ENCODE assay signal across 8 mouse cellular contexts in the genomic region with DNA sequence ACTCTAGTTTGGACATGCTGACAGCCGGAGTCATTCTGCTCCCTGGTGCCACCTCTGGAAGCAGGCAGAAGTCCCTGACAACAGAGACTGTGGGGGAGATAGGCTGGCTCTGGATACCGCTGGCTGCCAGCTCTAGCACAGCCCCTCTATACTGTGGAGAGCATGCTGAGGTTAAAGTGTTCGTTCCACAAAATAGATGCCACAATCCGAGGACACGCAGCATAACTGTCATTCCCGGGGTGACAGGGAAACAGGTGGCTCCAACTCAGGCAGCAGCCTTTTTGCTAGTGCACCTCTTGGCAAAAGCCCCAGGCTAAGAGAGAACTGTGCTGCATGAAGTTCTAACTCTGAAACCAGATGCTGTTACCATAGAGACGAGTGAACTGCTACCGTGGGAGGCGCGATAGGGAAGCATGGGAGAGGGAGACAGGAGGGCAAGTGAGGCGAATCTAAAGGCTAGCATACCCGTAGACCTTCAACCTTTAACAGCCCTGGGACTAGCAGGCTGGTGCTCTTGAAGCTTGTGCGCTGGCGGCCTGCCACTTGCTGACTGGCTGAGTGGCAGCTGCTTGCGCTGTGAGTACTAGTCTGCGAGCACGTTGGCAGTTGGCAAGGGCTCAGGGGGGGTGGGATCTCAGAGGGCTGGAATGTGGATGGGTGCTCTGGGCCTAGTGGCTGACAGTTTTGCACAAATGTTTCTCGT. TPM values are rescaled to one million over a fixed set of nuclear protein-coding genes. Genes with fewer than 3 reads are reported as not detected.
DNase-seq lines count a peak whose midpoint lies in the region; ATAC-seq and TF ChIP-seq lines count a peak whose summit lies in the region.

No protein-coding gene starts in this region.

- 0 out of 2 replicates have a peak, but pooled peaks have one; percentile 10 for TF ChIP-seq POLR2A in small intestine, adult 2 months (IDR thresholded peaks at IDR 0.05; ENCODE audit: low read depth, low read length)

- no peaks in the 10 kb centered on the region for H3K36me3 ChIP-seq in intestine, embryonic 16.5 days (ENCODE audit: control insufficient read depth, insufficient read depth, low read length)
- no peaks in the 10 kb centered on the region for H3K36me3 ChIP-seq in midbrain, embryonic 11.5 days (ENCODE audit: control insufficient read depth, insufficient read depth, low read length)
- H3K36me3 ChIP-seq in small intestine, adult 2 months (ENCODE audit: control insufficient read depth, insufficient read depth, low read length): no peaks in the 10 kb centered on the region

- ATAC-seq in intestine, embryonic 16.5 days: peak; percentile 49
- ATAC-seq in midbrain, embryonic 11.5 days (ENCODE audit: low FRiP score): peak; percentile 76

- peak; percentile 27 to 78 for DNase-seq in adrenal gland, adult (ENCODE audit: inconsistent age in 2 of 2, low spot score in 1 of 2)
- peak; percentile 57 for DNase-seq in embryo, embryonic 11 days
- DNase-seq in gastrocnemius, postnatal 36 days: peak; percentile 65 to 79
- DNase-seq in left cerebral cortex, adult 9 months (ENCODE audit: low spot score in 2 of 2): peak; percentile 70 to 79
- DNase-seq in midbrain, embryonic 11.5 days (ENCODE audit: low spot score, missing footprints): peak; percentile 87
- no peak for DNase-seq in thymus, postnatal 36 days

- no peak overlapping the region for H3K27ac ChIP-seq in intestine, embryonic 16.5 days (ENCODE audit: low read length)
- H3K27ac ChIP-seq in midbrain, embryonic 11.5 days (ENCODE audit: low read depth, low read length): no peak overlapping the region
- peak overlapping the region; percentile 13; the same call in 1 of the 2 replicates for H3K27ac ChIP-seq in small intestine, adult 2 months (ENCODE audit: insufficient read depth, low read depth, low read length)

- no peak overlapping the region for H3K4me3 ChIP-seq in intestine, embryonic 16.5 days (ENCODE audit: low read length)
- H3K4me3 ChIP-seq in midbrain, embryonic 11.5 days (ENCODE audit: low read depth, low read length): no peak overlapping the region
- H3K4me3 ChIP-seq in small intestine, adult 2 months (ENCODE audit: low read depth, low read length): peak overlapping the region; percentile 1; the same call in 1 of the 2 replicates

- no peaks in the 10 kb centered on the region for H3K27me3 ChIP-seq in intestine, embryonic 16.5 days (replicated peaks; ENCODE audit: control insufficient read depth, insufficient read depth, low read length)
- no peaks in the 10 kb centered on the region for H3K27me3 ChIP-seq in midbrain, embryonic 11.5 days (ENCODE audit: control insufficient read depth, insufficient read depth, low read length)
- no peaks in the 10 kb centered on the region for H3K27me3 ChIP-seq in small intestine, adult 2 months (ENCODE audit: control insufficient read depth, insufficient read depth, low read length)

- no peaks in the 10 kb centered on the region for H3K9me3 ChIP-seq in intestine, embryonic 16.5 days (ENCODE audit: control insufficient read depth, low read length)
- H3K9me3 ChIP-seq in midbrain, embryonic 11.5 days (ENCODE audit: control insufficient read depth, low read length): no peaks in the 10 kb centered on the region

- intact Hi-C loops in gastrocnemius, postnatal 36 days (cut with DNase I): loop anchor here (5.0 kb wide), 3 partner anchors 42 to 218 kb away; a partner anchor contains a TSS

- H3K4me1 ChIP-seq in intestine, embryonic 16.5 days (ENCODE audit: control insufficient read depth, insufficient read depth, low read length): peaks cover 34% of the 10 kb centered on the region
- H3K4me1 ChIP-seq in midbrain, embryonic 11.5 days (ENCODE audit: control insufficient read depth, insufficient read depth, low read length): peaks cover 8% of the 10 kb centered on the region; the same call in 1 of the 2 replicates
- peaks cover 20% of the 10 kb centered on the region for H3K4me1 ChIP-seq in small intestine, adult 2 months (ENCODE audit: control insufficient read depth, insufficient read depth, insufficient read length, low read length)

- TF ChIP-seq CTCF in small intestine, adult 2 months (IDR thresholded peaks at IDR 0.05; ENCODE audit: extremely low read depth, insufficient read length, insufficient replicate concordance, low read depth, low read length): no peak

- 61% methylated on average over 18 of the region's 18 CpGs for WGBS in intestine, embryonic 16.5 days
- WGBS in midbrain, embryonic 11.5 days: 48% methylated on average over 18 of the region's 18 CpGs
- WGBS in small intestine, adult 2 months: 18% methylated on average over 18 of the region's 18 CpGs

- H3K9ac ChIP-seq in intestine, embryonic 16.5 days (ENCODE audit: low read depth, low read length): peak overlapping the region; percentile 14; the same call in 1 of the 2 replicates
- H3K9ac ChIP-seq in midbrain, embryonic 11.5 days (ENCODE audit: low read length): no peak overlapping the region

- H3K4me2 ChIP-seq in intestine, embryonic 16.5 days (ENCODE audit: low read depth, low read length): no peak overlapping the region
- no peak overlapping the region for H3K4me2 ChIP-seq in midbrain, embryonic 11.5 days

RNA-seq across cellular contexts. Expression of a gene that starts 42.9 kb away (rescaled TPM):
- total RNA-seq in gastrocnemius, postnatal 36 days (2021): 10 to 100 TPM; 15.3 to 20.3 TPM
- polyA plus RNA-seq in intestine, embryonic 16.5 days (2015; fragmentation: Nextera tagmentation; extraction: Ambion mirVana): 2.4 and 2.6 TPM in 2 replicates
- 1.6 and 2.2 TPM in 2 replicates for polyA plus RNA-seq in midbrain, embryonic 11.5 days (2014; fragmentation: Nextera tagmentation; extraction: Ambion mirVana)
- polyA plus RNA-seq in small intestine, adult 2 months (2012; rRNA removed): 11.0 and 15.3 TPM in 2 replicates

Comparison
In these comparisons a context has a peak if more than half of its experiments do, and no peak if none do; other contexts are left out.
1. DNase-seq: peak in adrenal gland, adult (2 of 2), embryo, embryonic 11 days (single experiment), gastrocnemius, postnatal 36 days (2 of 2), left cerebral cortex, adult 9 months (2 of 2) and midbrain, embryonic 11.5 days (single experiment); none in thymus, postnatal 36 days (0 of 2).